Mouse (Mus musculus) left cerebral cortex, postnatal 10 days (tissue): ENCODE measurements at regions not wholly inside any gene's neighbourhood (a gene's known extent, or its start where the extent isn't known, plus 50 kb on each side); places are given as distances from the start of the nearest gene placed in this dataset.

Source experiments
- DNase-seq, 2 experiments: peaks; one replicate each; pipeline ENCODE4 v3.0.0; 2021 to 2022; ENCODE audit warnings: low spot score in 2 of 2, mixed read lengths in 1 of 2; ENCODE audit errors: extremely low spot score in 1 of 2
- intact Hi-C: fragments of 180-260 bp; cut with DNase I; formaldehyde crosslinking; loops from one replicate; pipeline ENCODE4 v1.15.1; 2025

DNA sequence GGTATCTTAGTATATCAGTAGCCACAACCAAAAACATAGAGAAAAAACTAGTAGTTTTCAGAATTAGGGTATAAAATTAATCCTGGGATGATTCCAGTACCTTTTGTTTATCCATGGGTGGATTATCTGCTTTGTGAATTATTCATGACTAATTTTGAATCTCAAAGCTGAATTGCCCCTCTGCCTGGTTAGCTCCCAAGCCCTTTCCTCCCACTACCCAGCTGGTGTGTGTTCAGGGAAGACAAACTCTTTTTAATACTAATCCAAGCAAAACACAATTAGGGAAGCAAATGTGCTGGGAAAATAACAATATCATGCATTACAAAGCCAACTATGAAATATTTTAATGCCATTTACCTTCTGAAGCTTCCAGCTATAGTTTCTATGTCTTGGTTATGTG is 347.4 kb downstream of the Gm43517 start:
- intact Hi-C loops: no loop called here
- no peak for DNase-seq

DNA sequence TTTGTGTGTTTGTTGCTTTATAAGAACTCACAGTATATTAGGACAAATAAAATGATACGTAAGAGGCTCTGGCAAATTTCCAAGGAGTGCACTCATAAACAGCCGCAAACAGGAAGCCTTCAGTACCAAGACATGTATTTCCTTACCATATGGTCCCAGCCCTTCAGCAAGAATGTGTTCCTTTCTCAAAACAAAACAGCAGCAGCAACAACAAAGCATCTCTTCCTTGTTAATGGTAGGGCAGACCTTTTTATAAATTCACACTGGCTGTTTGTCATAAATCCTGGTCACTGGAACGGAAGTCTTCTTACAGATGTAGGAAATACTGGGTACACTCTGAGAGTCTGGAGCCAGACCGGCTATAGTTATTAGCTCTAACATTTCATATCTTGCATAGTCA is 352.1 kb downstream of the Gm43517 start:
- no peak for DNase-seq
- intact Hi-C loops: no loop called here

DNA sequence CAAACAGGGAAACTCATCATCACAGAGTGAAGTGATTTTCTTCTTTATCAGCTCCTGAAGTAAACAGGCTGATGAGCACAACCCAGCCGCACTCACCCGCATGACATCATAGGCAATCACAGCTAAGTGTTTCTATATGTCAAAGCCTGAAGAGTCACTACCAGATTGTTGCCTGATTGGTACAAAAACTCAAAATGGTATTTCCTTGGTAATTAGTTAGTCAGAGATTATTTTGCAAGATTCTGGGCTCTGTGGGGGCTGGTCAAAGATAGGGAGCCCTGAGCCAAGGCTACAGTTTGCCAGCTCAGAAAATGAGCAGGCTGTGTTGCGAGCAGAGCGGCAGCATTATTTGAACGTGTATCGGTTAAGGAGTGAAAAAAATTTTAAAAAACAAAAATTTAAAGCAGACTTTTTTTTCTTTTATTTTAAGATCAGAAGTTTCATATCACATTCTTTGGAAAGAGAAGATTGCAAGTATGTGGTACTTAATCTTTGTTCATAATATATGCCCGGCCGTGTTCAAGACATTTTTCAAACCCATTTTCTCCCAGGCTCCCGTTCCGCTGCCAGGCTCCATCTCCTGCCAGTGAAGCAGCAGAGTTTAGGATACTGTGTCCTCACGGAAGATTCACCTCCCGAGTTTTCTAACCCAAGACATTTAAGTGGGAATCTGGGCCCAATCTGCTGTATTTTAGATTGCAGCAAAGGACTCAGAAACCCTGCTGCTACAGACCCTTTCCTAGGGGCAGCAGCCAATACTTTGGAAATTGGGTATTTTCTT is 355.2 kb downstream of the Gm43517 start:
- intact Hi-C loops: loop anchor here (5.0 to 10.0 kb wide), 4 partner anchors 207 to 375 kb away; no protein-coding TSS in a partner anchor
- DNase-seq: no peak

DNA sequence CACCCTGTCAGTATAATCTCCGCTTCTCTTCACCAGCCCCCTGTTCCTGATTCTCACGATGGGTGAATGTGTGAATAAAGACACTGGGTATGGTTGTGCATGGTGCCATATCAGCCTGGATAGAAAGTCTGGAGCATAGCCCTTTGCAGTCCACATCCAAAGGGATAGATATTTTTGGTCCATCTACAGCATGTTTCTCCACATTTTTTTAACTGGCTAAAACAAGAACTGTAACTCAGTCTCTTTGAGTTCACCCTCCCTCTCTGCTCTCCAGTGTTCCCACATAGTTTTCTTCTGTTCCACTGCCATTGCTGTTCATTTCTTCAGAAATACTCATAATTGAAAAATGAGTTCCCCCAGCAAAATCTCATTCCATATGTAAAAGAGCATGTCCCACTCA is 358.4 kb downstream of the Gm43517 start:
- no peak for DNase-seq
- intact Hi-C loops: loop anchor here (5.0 to 10.0 kb wide), 4 partner anchors 204 to 371 kb away; no protein-coding TSS in a partner anchor

DNA sequence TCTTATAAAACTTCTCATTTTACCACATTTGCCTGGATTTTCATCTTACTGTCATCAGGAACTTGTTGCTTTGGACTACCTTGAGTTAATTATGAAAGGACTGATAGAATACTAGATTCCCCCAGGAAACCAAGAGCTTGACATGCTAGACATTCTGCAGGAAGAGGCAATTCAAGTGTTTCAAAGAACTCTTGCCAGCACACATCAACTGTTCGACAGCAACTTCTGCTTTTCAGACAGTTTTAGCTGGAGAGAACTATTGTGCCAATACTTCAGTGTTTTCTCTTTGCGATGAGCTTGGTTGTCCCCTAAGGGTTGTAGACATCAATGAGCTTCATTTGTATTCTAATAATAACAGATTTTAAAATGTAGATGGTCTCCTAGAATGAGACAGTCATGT is 362.1 kb downstream of the Gm43517 start:
- DNase-seq: no peak
- intact Hi-C loops: loop anchor here (10.0 kb wide), 3 partner anchors 262 to 368 kb away; no protein-coding TSS in a partner anchor

DNA sequence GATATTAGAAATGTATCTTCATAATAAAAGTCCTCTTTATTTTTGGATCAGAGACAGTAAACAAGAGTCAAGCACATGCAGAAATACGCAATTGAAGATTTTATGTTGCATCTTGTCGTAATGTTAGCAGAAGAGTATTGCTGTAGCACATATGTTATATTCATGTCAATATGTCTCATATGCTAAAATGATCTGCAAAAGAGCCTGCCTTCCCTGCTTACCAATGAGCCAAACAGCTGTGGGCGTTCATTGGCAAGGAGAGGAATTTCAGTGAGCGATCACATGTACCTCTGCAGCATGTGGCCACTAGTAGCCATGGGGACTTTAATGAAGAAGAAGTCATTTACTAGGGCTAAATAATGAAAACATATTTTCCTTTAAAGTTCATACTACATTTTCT is 373.4 kb downstream of the Gm43517 start:
- intact Hi-C loops: no loop called here

DNA sequence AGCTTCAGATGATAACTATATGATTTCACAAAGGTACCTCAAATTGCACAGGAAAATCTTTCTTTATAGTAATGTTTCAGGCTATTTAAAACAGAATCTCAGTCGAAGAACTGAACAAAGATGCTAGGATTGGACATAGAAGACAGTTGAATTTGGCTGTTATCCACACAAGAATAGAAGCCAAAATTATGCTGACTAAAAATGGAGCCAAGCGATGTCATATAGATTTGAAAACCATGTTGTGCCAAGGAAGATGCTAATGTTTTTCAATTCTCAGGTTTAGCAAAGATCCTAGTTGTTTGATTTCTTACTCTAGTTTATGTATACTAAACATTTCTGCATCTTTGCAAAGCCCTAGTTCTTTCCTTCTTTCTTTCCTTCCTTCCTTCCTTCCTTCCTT is 379.6 kb downstream of the Gm43517 start:
- intact Hi-C loops: loop anchor here (5.0 kb wide), 1 partner anchor 183 kb away; no protein-coding TSS in a partner anchor
- no peak for DNase-seq

More for the DNA sequence above, 373.4 kb downstream of the Gm43517 start:
- peak in 1 of 2 experiments; percentile 31 for DNase-seq

DNA sequence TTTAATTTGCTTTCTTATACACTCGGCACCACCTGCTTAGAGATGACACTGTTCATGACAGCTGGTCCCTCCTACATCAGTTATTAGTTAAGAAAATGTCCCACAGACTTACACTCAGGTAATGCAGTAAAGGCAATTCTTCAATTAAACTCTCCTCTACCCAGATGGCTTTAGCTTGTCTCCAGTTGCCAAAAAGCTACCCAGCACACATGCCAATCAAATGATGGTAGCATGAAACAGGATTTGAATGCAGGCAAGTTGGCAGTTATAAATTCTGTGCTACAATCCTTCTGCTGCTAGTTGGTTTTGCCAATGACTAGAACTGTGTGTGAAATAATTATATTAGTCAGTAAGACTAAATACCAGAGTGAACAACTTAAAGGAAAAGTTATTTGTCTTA is 423.4 kb downstream of the Gm43517 start:
- intact Hi-C loops: no loop called here
- DNase-seq: no peak

DNA sequence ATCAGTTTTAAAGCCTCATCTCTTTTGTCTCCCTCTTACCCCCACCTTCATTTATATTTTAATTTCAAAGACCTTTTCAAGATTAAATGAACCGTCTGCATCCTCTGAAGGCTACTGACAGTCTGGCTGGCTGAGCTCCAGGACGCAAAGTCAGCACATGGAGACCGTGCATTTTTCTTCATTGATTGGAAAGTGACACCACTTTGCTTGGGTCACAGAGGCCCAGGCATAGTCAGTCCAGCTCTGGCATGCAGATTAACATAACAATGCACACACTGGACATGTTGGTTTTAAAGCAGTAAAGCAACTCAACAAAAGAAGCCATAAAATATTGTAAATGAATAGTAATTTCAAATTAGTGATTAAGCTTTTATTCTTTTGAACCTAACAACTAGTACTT is 429.7 kb downstream of the Gm43517 start:
- intact Hi-C loops: no loop called here
- no peak for DNase-seq

DNA sequence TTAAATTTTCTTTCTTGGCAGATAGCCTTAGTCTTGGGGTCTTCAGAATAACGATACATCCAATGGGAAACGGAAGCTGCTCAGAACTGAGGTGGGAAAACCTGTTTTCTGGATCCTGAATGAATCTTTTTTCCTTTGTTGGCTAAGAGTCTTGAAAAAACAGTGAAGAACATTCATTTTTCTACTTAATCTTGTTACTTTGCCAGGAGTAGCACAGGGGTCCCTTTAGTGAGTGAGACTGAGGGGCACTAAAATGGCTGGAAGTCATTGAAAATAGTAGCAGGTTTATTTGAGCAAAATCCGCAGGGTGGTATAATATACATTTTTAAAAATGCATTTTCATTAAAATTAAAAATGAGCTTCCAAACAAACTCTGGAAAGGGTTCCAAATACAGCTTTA is 442.8 kb downstream of the Gm43517 start:
- intact Hi-C loops: no loop called here
- no peak for DNase-seq

DNA sequence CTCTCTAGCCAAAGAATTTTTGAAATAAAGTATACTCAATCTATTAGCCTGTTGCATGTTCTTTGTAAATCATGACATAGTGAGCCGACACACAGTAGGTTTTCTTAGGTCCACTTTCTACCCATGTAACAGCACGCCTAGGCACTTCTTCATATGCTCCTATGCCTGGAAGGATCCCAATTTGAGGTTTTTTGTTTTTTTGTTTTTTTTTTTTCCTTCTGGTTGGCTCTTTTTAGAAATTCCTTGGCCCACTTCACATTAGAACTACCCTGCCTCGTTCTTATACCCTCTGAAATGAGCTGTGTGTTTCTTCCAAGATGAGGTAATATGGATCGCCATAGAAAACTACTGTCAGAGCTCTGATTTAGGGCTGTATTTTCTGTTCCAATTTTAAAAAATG is 443.6 kb downstream of the Gm43517 start:
- intact Hi-C loops: no loop called here
- DNase-seq: no peak

DNA sequence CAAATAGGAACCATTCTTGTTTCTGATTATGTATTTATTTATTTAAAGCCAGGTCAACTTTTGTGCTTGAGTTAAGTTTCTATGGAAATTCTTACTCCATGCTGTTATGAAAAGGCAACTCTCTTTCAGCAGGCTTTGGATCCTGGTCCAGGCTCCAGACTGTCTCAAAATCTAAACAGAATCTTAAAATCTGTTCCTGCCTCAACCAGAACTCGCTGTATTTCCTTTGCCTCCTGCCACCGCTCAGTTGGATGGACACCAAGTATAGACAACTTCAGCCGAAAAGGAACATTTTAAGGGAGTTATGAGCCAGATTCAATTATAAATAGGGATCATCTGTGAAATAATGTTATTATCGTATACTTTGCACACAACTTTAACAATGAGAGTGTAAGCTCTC is 445.7 kb downstream of the Gm43517 start:
- intact Hi-C loops: no loop called here
- peak in 1 of 2 experiments; percentile 34 for DNase-seq

DNA sequence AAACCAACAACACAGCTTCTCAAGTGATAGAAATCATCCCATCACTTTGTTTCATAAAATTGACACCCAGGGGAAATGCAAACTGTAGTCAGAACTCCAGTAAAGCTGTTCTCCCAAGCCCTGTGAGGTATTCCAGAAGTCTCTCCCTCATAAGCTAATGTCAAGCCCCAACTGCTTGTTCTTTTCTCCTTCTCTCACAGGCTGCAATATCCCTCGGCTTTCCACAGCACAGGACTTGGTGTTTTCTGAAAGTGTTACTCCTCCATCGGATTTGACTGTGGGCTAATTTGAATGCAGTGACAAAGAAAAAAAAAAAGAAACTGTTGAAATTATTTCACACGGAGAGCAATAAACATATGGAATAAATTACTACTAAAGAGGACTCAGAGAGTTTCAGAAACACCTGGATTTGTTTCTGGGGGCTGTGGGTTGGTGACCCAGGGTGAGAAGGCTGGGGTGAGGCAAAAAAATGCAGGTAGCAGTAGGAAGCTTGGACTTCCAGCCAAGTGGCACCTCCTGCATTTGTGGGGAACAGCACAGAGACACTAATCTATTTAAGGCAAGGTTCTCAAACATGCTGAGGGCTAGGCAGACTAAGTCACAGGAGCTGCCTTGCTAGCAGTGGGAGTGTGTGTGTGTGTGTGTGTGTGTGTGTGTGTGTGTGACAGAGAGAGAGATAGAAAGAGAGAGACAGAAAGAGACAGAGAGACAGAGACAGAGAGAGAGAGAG is 447.3 kb downstream of the Gm43517 start:
- intact Hi-C loops: no loop called here
- DNase-seq: no peak

DNA sequence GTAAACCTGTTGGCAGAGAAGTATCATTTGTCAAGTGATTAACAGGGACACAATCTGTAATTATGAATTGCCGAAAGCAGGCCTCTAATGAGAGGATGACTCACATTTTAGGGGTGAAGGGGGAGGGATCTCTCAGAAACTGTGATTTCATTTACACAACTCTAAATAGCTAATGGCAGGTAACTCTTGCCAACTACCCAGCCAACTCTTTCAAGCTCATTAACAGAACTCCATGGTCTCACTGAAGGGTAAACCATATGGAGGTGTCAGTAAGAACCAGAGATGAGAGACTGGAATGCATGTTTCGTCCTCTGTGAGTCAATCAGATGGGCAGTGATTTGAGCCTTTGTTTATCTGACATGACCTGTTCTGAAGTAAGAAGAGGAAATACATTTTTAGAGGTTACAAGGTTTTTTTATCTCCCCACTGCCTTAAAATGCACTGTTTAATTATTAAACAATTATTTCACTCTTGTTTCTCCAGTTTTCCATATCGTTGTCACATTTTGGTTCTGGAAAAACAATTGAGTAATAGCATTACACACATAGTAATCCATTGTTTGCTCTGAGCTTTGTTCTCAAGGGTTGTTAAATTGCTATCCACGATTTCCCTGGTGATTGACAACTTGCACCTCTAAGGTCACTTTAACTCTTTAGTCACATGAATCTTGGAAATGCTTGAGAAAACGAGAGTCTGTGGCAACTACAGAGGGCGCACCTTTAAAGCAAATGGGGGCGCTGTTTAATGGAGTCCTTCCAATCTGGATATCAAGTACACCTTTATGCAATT is 451.5 kb downstream of the Gm43517 start:
- intact Hi-C loops: no loop called here
- DNase-seq: no peak

DNA sequence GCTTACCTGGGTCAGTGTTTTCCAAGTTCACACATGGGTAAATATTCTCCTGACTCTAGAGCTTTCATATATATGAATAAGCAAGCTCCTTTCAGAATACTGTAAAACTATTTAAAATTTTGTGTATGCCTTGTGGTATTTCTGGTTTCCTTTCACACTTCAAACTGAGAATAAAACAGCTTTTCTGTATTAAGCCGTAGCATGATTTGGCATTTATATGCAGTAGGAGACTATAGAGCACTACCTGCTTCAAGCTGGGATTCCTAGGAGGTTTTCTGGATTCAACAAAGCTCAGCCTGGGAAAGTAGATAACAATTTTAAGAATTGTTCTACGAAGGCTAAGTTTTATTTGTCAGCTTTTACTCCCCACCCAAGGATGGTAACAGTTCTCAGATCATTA is 500.5 kb downstream of the Gm43517 start:
- DNase-seq: no peak
- intact Hi-C loops: no loop called here

DNA sequence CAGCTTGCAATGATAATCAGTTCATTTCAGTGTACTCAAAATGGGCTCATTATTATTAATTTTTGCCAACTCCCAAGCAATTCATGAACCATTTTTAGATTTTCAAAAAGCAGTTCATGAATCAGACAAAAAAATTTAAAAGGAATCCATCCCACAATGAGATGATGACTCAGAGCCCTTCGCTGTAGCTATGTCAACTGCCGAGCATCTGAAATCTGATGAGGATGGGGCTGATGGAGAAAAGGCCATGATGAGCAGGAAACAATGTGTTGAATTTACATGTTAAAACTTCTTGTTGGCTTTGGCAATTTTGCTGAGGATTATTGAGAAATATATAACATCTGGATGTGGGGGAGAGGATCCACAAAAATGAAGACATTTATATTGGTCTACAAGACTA is 502.3 kb downstream of the Gm43517 start:
- DNase-seq: no peak
- intact Hi-C loops: no loop called here

DNA sequence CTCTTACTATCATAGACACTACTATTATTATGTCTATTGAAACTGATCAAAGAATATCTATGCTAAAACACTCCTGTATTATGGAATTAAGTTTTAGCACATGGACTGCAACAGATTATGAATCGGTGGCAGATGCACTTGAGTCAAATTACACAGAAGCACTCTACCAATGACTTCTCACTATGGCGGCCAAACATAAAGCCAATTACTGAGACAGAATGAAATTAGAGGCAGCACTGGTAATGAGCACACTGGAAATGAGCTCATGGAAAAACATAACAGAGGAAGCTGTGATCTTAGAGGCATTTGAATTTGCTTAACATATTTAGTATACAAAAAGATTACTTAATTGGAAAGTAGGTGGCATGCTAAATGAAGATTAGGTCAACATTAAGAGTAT is 512.8 kb downstream of the Gm43517 start:
- intact Hi-C loops: no loop called here
- no peak for DNase-seq

DNA sequence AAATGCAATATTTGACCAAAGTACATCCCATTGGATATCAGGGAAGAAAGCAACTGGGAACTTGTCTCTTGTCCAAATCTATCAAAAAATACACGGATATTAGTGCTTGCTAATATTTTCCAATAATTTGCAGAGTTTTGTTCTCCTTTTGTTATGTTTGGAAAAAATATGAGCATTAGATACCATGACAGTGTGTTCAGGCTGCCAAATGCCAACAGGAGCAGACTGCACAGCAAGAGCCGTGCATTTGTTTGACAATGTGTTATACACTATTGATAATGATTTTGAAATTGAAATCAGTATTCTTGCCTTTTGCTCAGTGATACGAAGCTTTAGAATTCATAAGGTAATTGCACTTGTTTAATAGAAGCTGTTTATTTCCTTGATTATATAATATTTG is 530.7 kb downstream of the Gm43517 start:
- intact Hi-C loops: no loop called here
- DNase-seq: no peak

DNA sequence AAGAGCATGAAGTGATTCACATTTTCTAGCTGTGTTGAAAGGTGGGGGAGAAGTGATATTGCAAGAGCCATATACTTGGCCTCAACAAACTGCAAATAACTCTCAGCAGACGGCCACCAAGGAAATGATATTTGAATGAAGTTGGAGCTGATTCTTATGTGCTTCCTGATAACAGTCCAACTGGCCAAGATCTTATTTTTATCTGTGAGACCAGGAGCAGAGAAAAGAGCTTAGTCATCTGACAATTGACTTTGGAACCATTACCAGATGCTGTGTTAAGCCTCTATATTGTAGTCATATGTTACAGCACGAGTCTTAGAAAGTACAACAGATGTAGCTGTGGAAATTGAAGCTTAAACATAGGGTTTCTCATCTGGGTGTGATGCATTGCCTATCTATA is 536.6 kb downstream of the Gm43517 start:
- no peak for DNase-seq
- intact Hi-C loops: no loop called here
